Mouse (Mus musculus) CH12.LX (cell line): ENCODE data around the gene Dyx1c1.

Experiments
- CTCF ChIP-seq, 2 experiments: IDR thresholded peaks in 1 of 2; conservative IDR thresholded peaks in 1 of 2; 2 replicates each; pipeline ENCODE4 v1.5.1; 2011 to 2012; ENCODE audit warnings: low read depth in 2 of 2, low read length in 2 of 2, improper control_type of control experiment in 1 of 2, inconsistent platforms in 1 of 2, mild to moderate bottlenecking in 1 of 2, moderate library complexity in 1 of 2
- EP300 ChIP-seq: IDR thresholded peaks from 2 replicates; pipeline ENCODE4 v1.6.1; 2011; ENCODE audit warnings: low read length, improper control_type of control experiment
- HCFC1 ChIP-seq: IDR thresholded peaks from 2 replicates; pipeline ENCODE4 v1.6.1; 2012; ENCODE audit warnings: low read depth, mild to moderate bottlenecking, inconsistent platforms, low read length, improper control_type of control experiment
- MYC ChIP-seq: IDR thresholded peaks from 2 replicates; pipeline ENCODE4 v1.6.1; 2011; ENCODE audit warnings: low read depth, mild to moderate bottlenecking, improper control_type of control experiment, low read length
- POLR2A ChIP-seq: IDR thresholded peaks from 2 replicates; pipeline ENCODE4 v1.6.1; 2011; ENCODE audit warnings: low read depth, mild to moderate bottlenecking, improper control_type of control experiment, low read length

GRCm38 (mm10) chr9:73005106-73005505 is 46.5 kb downstream of the Dyx1c1 start:
- TF ChIP-seq POLR2A (no peak), EP300 (no peak), CTCF (conservative IDR thresholded peaks at IDR 0.05 in 1 of 2, IDR thresholded peaks at IDR 0.05 in 1 of 2; ENCODE audit: low read depth in 2 of 2, low read length in 2 of 2) (no peak), MYC (no peak), HCFC1 (no peak)
